Mouse (Mus musculus): ENCODE measurements around the gene Atg7.

DNA sequence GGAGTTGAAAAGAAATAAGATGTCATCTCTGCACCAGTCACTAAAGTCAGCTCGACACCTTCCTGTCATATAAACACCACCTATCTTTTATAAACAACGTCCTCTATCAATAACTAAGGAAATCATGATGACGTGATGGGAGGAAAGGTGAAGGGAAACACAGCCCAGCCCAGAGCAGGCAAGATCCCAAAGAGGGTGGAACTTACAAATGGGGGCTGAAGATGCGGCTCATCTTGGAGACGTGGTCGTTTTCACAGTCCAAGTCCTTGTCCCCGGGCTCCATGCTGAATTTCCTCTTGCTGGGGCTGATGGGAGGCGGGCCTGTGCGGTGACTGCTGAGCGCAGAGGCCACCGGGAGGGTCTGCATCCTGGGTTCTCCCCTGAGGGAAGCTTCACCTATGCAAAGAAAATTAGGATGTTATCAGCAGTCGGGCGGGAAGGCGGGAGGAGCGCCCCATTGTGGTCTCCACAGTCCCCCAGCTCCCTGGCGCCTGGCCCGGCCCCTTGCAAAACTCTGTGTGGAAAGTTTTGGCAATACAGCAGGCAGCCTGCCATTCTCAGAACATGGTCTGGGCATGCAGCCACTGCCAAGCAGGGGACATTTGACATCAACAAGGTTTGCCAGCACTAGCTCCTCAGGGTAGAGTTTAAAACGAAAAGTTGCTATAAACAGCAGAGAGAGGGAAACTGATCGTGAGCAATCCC lies 247.7 kb downstream of the Atg7 start:
- TF ChIP-seq CTCF (IDR thresholded peaks at IDR 0.05; ENCODE audit: control insufficient read depth, insufficient read depth, insufficient read length) (no peak), MYOG (IDR thresholded peaks at IDR 0.05; ENCODE audit: control insufficient read depth, extremely low read depth, insufficient read length) (no peak)

Measured in C2C12 (cell line).